Mouse (Mus musculus) cerebellum, adult 11 months (tissue): ENCODE measurements around the gene Olfr605.
"Not testable (repeated sequence)": the region's sequence is repeated elsewhere in the genome, so short reads cannot be mapped to it uniquely, and the experiment has no call there.

Experiments used
- DNase-seq: peaks from one replicate; pipeline ENCODE4 v3.0.0; 2022

Olfr605 gene

DNA sequence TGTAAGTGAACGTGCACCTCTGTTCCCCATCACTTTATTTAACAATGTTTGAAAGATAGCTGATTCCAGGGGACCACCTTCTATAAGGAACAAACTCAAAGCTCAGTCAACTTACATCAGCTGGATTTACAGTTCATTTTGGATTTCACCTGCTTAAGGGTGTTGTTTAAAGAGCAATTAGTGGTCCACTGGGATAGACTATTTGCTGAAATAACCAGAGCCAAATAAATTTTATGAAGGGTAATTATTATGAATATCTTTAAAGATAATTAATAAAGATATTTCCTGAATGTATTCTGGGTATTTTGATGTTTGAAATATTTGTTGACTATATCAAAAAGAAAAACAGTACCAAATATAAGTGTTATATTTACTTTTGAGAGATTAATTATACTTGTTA is at the start of gene Olfr605:
TSS of gene Olfr605 (minus strand) at position 101 of the 400 bp plus-strand sequence.
- no peak for DNase-seq

GRCm38 (mm10) chr7:103477106-103477505 is 31.9 kb upstream of the Olfr605 start:
- DNase-seq = not testable (repeated sequence)

- no peak for DNase-seq
These were observed 24.3 kb upstream of the Olfr605 start, which contains the start of gene Olfr608 for GRCm38 (mm10) chr7:103469577-103469976. TSS of gene Olfr608 (plus strand) at chr7:103469877.

DNA sequence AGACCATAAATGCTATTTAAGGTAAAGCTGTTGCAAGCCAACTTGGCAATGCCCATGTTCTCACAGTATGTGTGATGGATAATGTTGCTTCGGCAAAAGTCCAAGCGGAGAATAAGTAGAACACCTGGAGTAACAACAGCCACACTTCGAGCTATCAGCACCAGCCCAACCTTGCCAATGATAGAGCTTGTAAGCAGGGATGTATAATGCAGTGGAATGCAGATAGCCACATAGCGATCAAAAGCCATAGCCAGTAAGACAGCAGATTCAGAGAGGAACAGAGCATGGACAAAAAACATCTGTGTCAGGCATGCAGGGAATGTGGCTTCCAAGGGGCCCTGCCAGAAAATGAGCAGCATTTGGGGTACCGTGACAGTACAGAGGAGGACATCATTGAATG is 15.4 kb upstream of the Olfr605 start:
- no peak for DNase-seq

GRCm38 (mm10) chr7:103448746-103449145 is 3.5 kb upstream of the Olfr605 start, which contains the start of gene Olfr606:
TSS of gene Olfr606 (plus strand) at chr7:103449046.
- DNase-seq = no peak

DNA sequence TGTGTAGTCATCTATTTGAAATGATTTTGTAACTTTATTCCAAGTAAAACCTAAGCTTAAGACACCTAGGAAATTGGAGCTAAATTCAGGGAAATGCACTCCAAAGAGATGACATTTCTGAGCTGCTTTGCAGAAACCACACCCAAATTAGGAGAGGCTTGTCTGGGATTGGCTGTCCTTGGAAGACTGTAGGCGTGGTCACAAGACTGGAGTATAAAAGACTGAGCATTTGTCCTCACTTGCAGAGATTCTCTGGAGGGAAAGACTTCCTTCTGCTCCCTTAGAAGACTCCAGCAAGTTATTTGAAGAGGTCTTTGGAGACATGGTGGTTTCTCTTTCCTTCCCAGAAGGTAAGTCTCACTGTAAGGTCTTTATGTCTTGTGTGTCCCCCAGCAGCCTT is 30.5 kb downstream of the Olfr605 start, which contains the start of gene Usp17lc:
TSS of gene Usp17lc (plus strand) at position 301 of the 400 bp plus-strand sequence.
- DNase-seq = not testable (repeated sequence)

DNA sequence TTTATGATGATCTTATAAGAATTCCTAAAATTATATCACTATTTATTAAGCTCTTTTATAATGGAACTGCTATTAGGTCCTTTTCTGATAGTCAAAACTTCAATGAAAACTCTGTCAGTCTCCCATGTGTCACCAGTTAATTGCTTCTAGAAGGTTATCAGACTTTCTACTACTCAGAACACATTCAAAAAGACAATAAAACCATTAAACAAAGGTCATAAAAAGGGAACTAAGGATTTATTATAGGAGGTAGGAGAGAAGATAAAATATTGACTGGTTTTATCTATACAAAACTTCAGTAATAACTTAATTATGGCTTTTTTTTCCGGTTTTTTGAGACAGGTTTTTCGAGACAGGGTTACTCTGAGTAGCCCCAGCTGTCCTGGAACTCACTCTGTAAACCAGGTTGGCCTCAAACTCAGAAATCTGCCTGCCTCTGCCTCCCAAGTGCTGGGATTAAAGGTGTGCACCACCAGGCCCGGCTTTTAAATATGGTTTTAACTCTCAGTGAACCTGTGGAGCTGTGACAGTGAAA is 38.7 kb downstream of the Olfr605 start:
- DNase-seq = not testable (repeated sequence)

- no peak for DNase-seq
These were observed 46.3 kb downstream of the Olfr605 start for GRCm38 (mm10) chr7:103398981-103399380.

DNA sequence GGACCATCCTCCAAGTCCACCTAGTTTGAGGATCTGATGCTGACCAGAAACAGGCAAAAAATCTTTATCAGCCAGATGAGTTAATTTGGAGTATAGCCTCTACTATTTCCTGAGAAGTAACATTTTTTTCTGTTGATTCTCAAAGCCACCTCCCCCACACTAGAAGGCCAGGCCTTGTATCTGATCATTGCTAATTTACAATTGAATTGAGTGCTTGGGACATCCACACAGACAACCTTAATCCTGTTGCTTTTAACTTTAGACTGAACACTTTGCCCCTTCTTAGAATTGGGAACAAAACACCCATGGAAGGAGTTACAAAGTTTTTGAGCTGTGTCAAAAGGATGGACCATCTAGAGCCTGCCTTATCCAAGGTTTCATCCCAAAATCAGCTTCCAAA is 47.5 kb downstream of the Olfr605 start:
- no peak for DNase-seq
